Mouse (Mus musculus) frontal cortex, postnatal 36 days (tissue): Measurements from ENCODE around the gene Mafg.
"Not testable (repeated sequence)": the region's sequence is repeated elsewhere in the genome, so short reads cannot be mapped to it uniquely, and the experiment has no call there.

Experiments used
- DNase-seq, 2 experiments: peaks; one replicate each; pipeline ENCODE4 v3.0.0; 2022; ENCODE audit warnings: low spot score in 2 of 2

The Mafg gene

GRCm38 (mm10) chr11:120598283-120598989 lies 35.0 kb downstream of the Mafg start, which contains the start of the genes Alyref and Anapc11:
Gene Alyref (minus strand): TSS chr11:120598365.
Gene Anapc11 (plus strand): TSS chr11:120598421.
- peak; percentile 88 to 94 for DNase-seq

- DNase-seq: no peak
Measured at GRCm38 (mm10) chr11:120597240-120598235, 35.9 kb downstream of the Mafg start.

- DNase-seq: no peak
Measured at GRCm38 (mm10) chr11:120588531-120588930, 44.9 kb downstream of the Mafg start.

- DNase-seq: no peak
Measured at GRCm38 (mm10) chr11:120583937-120584336, 49.5 kb downstream of the Mafg start.

- DNase-seq: not testable (repeated sequence)
Measured at GRCm38 (mm10) chr11:120582982-120583293, 50.5 kb downstream of the Mafg start.

- no peak for DNase-seq
Measured at GRCm38 (mm10) chr11:120582268-120582981, 51.0 kb downstream of the Mafg start.

GRCm38 (mm10) chr11:120581490-120582267 lies 51.7 kb downstream of the Mafg start, which contains the start of gene Arhgdia:
Gene Arhgdia (minus strand): TSS chr11:120581624.
- DNase-seq: peak; percentile 90 to 92

GRCm38 (mm10) chr11:120580871-120581331 lies 52.5 kb downstream of the Mafg start:
- no peak for DNase-seq

- no peak for DNase-seq
Measured at GRCm38 (mm10) chr11:120580190-120580589, 53.2 kb downstream of the Mafg start.

GRCm38 (mm10) chr11:120579316-120580107 lies 53.9 kb downstream of the Mafg start:
- peak; percentile 75 for DNase-seq

- no peak for DNase-seq
Measured at GRCm38 (mm10) chr11:120578694-120579243, 54.6 kb downstream of the Mafg start.

- DNase-seq: no peak
Measured at GRCm38 (mm10) chr11:120578024-120578693, 55.2 kb downstream of the Mafg start.

- DNase-seq: no peak
Measured at GRCm38 (mm10) chr11:120577211-120578023, 56.0 kb downstream of the Mafg start.

- DNase-seq: no peak
Measured at GRCm38 (mm10) chr11:120576365-120576981, 56.9 kb downstream of the Mafg start.

GRCm38 (mm10) chr11:120575940-120576339 lies 57.5 kb downstream of the Mafg start:
- DNase-seq: no peak
